Mouse (Mus musculus) ES-E14 (cell line): ENCODE results near the gene Kcnk18.

Experiments used
- CHD2 ChIP-seq: IDR thresholded peaks from 2 replicates; pipeline ENCODE4 v1.6.1; 2014; ENCODE audit warnings: mild to moderate bottlenecking, low read depth, low read length, inconsistent platforms
- HCFC1 ChIP-seq: IDR thresholded peaks from 2 replicates; pipeline ENCODE4 v1.6.1; 2012; ENCODE audit warnings: low read length, inconsistent platforms, borderline replicate concordance; ENCODE audit not compliant: insufficient read depth
- MAFK ChIP-seq: IDR thresholded peaks from 2 replicates; pipeline ENCODE4 v1.6.1; 2014; ENCODE audit warnings: mild to moderate bottlenecking, low read depth, low read length, inconsistent platforms; ENCODE audit not compliant: insufficient read depth
- ZC3H11A ChIP-seq: IDR thresholded peaks from 2 replicates; pipeline ENCODE4 v1.6.1; 2012; ENCODE audit warnings: low read depth, mild to moderate bottlenecking, inconsistent platforms, low read length, borderline replicate concordance
- ZNF384 ChIP-seq: IDR thresholded peaks from 2 replicates; pipeline ENCODE4 v1.6.1; 2012; ENCODE audit warnings: low read depth, low read length, inconsistent platforms

DNA sequence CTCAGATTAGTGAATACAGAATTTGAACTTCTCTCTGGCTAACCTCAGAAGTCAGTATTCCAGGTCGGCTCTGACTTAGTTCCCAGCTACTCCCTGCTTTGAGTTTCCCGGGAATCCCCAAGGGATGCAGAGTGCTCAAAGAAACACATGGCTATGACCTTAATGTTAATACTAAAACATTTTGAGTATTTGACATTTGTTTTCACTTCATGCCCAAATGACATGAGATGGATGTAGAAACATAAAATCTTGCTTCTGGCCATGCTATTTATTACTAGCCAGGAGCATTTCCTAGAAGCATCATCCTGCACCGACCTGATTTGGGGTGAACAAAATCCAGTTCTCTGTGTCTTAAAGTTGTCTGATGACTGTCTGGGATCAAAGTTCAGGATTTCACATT lies 46.2 kb upstream of the Kcnk18 start:
- TF ChIP-seq MAFK (no peak), HCFC1 (no peak), ZNF384 (no peak), ZC3H11A (no peak), CHD2 (no peak)
